Mouse (Mus musculus): ENCODE measurements around the gene Trpv2.

GRCm38 (mm10) chr11:62631138-62631537 lies 56.9 kb downstream of the Trpv2 start:
- TF ChIP-seq CTCF (conservative IDR thresholded peaks at IDR 0.05; ENCODE audit: insufficient read depth, insufficient read length, low read depth, low read length) (no peak), POLR2A (IDR thresholded peaks at IDR 0.05; ENCODE audit: low read depth, low read length) (no peak)
